Mouse (Mus musculus) central nervous system, embryonic 11.5 days (tissue): ENCODE data around the gene Capn1. TPM values are rescaled to one million over a fixed set of nuclear protein-coding genes. Genes with fewer than 3 reads are reported as not detected.

Experiments used
- polyA plus RNA-seq: library from polyadenylated mRNA; depleted of rRNA; stranded (reverse); fragments of >200 nt; gene quantifications from 2 replicates; pipeline ENCODE4 v1.2.3, GENCODE M21; 2012; rRNA removed

Gene Capn1
- polyA plus RNA-seq, result 5.6 and 7.9 TPM in 2 replicates

DNA sequence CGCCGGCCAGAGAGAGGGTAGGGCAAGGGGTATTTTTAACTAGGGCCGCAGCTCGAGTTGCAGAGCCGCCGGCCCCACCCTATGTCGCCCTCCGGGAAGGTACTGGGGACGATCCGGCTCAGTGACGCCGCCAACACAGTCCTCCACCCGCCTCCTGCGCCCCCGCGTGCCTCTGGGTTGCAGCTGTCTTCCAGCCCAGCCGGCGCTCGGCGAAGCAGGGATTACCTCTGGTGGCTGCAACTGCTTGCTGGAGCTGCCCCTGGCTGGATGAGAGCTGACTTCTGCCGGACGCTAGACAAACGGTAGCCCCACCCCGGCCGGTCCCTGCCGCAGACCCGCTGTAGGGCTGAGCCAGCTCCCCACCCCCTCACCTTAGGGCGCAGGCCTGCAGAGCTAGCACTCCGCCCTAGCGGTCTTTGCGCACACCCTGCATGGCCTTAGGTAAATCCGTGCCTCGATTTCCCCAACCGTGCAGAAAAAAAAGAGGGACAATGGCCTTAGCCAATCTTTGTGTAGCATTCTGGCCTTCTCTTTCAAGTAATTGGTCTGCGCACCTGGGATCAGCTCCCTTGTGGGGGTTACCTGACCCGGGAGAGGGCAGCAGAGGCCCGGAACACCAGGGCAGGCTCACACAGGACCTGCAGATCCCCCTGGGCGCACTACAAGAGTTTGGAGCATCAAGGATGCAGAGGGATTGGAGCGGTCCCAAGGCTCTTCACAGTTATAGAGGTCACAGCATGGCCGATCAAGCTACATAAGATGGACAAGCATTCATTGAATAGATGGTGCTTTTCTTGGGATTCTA lies at the start of gene Capn1:
TSS of gene Capn1 (minus strand) at position 387 of the 805 bp plus-strand sequence.

DNA sequence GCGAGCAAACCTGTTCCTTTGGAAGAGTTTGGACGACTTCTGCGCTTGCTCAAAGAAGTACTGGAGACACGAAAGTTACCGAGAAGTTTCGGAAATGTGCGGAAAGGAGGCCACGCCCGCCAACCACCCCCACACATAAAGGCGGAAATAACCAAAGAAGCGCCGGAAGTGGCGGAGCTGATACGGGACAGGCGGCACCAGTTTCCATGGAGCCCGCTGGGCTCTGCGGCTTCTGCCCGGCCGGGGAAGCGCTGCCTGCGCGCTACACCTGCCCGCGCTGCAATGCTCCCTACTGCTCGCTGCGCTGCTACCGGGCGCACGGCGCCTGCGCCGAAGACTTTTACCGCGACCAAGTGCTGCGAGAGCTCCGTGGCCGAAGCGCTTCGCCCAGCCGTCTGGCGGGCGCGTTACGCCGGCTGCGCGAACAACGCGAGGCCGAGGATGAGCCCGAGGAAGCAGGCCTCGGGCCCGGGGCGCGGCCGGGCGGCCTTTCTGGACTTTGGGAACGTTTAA lies 45.4 kb upstream of the Capn1 start, which contains the start of gene Znhit2:
TSS of gene Znhit2 (plus strand) at position 172 of the 513 bp plus-strand sequence.

GRCm38 (mm10) chr19:6057313-6058096 lies 41.8 kb upstream of the Capn1 start, which contains the start of the genes Mrpl49 and Fau:
Gene Mrpl49 (minus strand): TSS chr19:6057785.
Gene Fau (plus strand): TSS chr19:6057844.

DNA sequence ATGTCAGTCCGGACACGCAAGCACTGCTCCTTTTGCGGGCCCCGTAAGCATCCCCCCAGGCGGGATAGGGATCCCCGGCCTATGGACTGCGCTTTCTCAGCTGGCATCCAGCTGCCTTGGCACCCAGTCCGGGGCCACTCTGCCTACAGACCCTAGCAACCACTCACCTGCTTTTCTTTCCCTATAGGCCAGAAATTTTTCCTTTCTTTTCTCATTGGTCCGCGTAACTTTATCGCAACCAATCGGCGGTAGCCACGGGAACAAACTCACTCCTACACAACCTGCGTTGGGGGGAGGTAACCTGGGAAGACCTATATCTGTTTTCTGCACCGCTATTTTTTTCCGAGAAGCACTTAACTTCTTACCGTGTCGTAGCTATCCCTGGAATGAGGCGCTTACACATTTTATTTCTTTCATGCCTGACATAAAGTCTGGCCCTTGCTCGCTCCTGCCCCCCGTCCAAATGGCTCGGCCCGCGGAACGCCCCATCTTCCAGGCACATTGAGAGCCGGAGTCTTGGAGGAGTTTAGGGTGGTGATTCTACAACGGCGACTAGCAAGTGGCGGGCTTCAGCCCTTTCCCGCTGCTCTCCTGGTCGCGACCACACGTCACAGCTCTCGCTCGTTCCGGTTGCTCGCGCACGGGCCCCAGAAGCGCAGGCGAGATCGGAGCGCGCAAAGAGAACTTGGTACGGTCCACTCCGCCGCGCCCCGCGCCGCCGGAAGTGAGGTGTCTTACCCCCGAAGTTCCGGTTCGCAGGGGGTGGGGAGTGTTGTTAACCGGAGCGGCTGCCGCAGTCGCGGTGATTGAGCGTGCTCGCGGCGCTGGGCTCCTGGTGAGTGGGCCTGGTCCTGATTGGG lies 30.8 kb upstream of the Capn1 start, which contains the start of gene Syvn1:
TSS of gene Syvn1 (plus strand) at position 283 of the 860 bp plus-strand sequence.

DNA sequence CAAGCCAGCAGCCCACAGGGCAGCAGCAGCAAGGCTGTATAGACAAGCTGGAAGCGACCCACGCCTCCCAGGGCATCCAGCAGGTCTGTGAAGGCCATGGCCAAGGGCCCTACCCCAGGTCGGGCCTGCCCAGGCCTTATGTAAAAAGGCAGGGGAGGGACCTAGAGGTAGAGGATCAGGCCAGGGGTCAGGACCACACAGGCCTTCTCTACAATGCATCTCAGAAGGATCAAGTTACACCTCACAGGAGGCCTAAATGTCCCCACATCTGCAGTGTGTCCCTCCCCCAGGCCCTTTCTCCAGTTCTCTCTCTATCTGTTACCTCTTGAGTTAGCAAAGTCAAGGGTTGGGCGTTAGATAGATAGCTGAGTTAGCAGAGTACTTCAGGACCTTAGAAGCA lies 29.7 kb downstream of the Capn1 start, which contains the start of gene Slc22a20:
TSS of gene Slc22a20 (minus strand) at position 101 of the 400 bp plus-strand sequence.

GRCm38 (mm10) chr19:5963883-5964562 lies 51.7 kb downstream of the Capn1 start, which contains the start of gene Pola2:
Gene Pola2 (minus strand): TSS chr19:5964202.

Other genes with a start within 250 kb of the Capn1 start
- gene Scyl1, start 244.5 kb downstream of the Capn1 start, polyA plus RNA-seq, result 75.2 and 92.9 TPM in 2 replicates
- gene Frmd8, start 140.6 kb downstream of the Capn1 start, polyA plus RNA-seq, result 22.2 and 23.3 TPM in 2 replicates
- gene Slc25a45, start 138.1 kb downstream of the Capn1 start, polyA plus RNA-seq, result 2.3 and 3.2 TPM in 2 replicates
- 9.3 and 9.8 TPM in 2 replicates for gene Tigd3, start 121.7 kb downstream of the Capn1 start, polyA plus RNA-seq
- 187 and 201 TPM in 2 replicates for gene Dpf2, start 102.9 kb downstream of the Capn1 start, polyA plus RNA-seq
- 2.4 and 2.9 TPM in 2 replicates for gene Cdc42ep2, start 91.1 kb downstream of the Capn1 start, polyA plus RNA-seq
- gene Pola2, start 51.7 kb downstream of the Capn1 start, polyA plus RNA-seq, result 74.4 and 80.7 TPM in 2 replicates
- gene Slc22a20, start 29.8 kb downstream of the Capn1 start, polyA plus RNA-seq, result not detected in 2 replicates
- gene Syvn1, start 30.7 kb upstream of the Capn1 start, polyA plus RNA-seq, result 29.2 and 32.8 TPM in 2 replicates
- gene Mrpl49, start 41.9 kb upstream of the Capn1 start, polyA plus RNA-seq, result 53.7 and 58.8 TPM in 2 replicates
- 1,645 and 2,151 TPM in 2 replicates for gene Fau, start 41.9 kb upstream of the Capn1 start, polyA plus RNA-seq
- gene Znhit2, start 45.3 kb upstream of the Capn1 start, polyA plus RNA-seq, result 27.7 and 31.3 TPM in 2 replicates
- gene Tm7sf2, start 52.5 kb upstream of the Capn1 start, polyA plus RNA-seq, result 42.8 and 53.5 TPM in 2 replicates
- gene Vps51, start 61.3 kb upstream of the Capn1 start, polyA plus RNA-seq, result 74.8 and 88.1 TPM in 2 replicates
- 0.16 and 0.39 TPM in 2 replicates for gene Tmem262, start 64.1 kb upstream of the Capn1 start, polyA plus RNA-seq
- gene Gm28374, start 66.4 kb upstream of the Capn1 start, polyA plus RNA-seq, result 0.67 and 1.7 TPM in 2 replicates
- gene Zfpl1, start 69.1 kb upstream of the Capn1 start, polyA plus RNA-seq, result 47.5 and 73.8 TPM in 2 replicates
- gene Cdca5, start 69.1 kb upstream of the Capn1 start, polyA plus RNA-seq, result 35.9 and 39.7 TPM in 2 replicates
- gene AC131692.1, start 78.5 kb upstream of the Capn1 start, polyA plus RNA-seq, result 1.3 and 1.6 TPM in 2 replicates
- gene Naaladl1, start 89.9 kb upstream of the Capn1 start, polyA plus RNA-seq, result 2.8 and 3.9 TPM in 2 replicates
- gene Sac3d1, start 102.8 kb upstream of the Capn1 start, polyA plus RNA-seq, result 41.9 and 69.7 TPM in 2 replicates
- gene Snx15, start 112.4 kb upstream of the Capn1 start, polyA plus RNA-seq, result 27.4 and 36.9 TPM in 2 replicates
- not detected in 2 replicates for gene Batf2, start 125.1 kb upstream of the Capn1 start, polyA plus RNA-seq
- gene Arl2, start 125.7 kb upstream of the Capn1 start, polyA plus RNA-seq, result 55.9 and 75.4 TPM in 2 replicates
- gene Majin, start 168.5 kb upstream of the Capn1 start, polyA plus RNA-seq, result not detected in 2 replicates
- gene Gpha2, start 210.5 kb upstream of the Capn1 start, polyA plus RNA-seq, result 0.16 and 1.1 TPM in 2 replicates
- gene Ppp2r5b, start 220.0 kb upstream of the Capn1 start, polyA plus RNA-seq, result 35.9 and 56.4 TPM in 2 replicates
- gene Atg2a, start 225.8 kb upstream of the Capn1 start, polyA plus RNA-seq, result 11.8 and 15.7 TPM in 2 replicates